Mouse (Mus musculus) CH12.LX (cell line): ENCODE data around the gene Srsf7. TPM values are rescaled to one million over a fixed set of nuclear protein-coding genes. Genes with fewer than 3 reads are reported as not detected.

Source experiments
- DNase-seq: peaks from one replicate; pipeline ENCODE4 v3.0.0-alpha.2; 2013; ENCODE audit errors: extremely low read depth
- H3K27ac ChIP-seq: 2 replicates; pipeline ENCODE4 v1.5.1; 2012; ENCODE audit warnings: low read depth, mild to moderate bottlenecking, control low read depth, moderate library complexity; ENCODE audit not compliant: insufficient read depth
- H3K27me3 ChIP-seq: replicated peaks from 2 replicates; pipeline ENCODE3; 2012; ENCODE audit warnings: inconsistent platforms
- H3K36me3 ChIP-seq, 2 experiments: replicated peaks in 1 of 2; 2 replicates each; pipeline versions ENCODE3 to v1.6.1; 2012; ENCODE audit warnings: inconsistent platforms in 1 of 2, low read length in 1 of 2, mild to moderate bottlenecking in 1 of 2, mixed read lengths in 1 of 2, moderate library complexity in 1 of 2; ENCODE audit not compliant: control insufficient read depth in 1 of 2, insufficient read depth in 1 of 2
- H3K4me1 ChIP-seq, 2 experiments: 2 replicates each; pipeline ENCODE4 v1.6.1; 2012; ENCODE audit warnings: inconsistent platforms in 1 of 2, moderate library complexity in 1 of 2; ENCODE audit not compliant: insufficient read depth in 2 of 2, control insufficient read depth in 1 of 2
- H3K4me2 ChIP-seq: 2 replicates; pipeline ENCODE4 v1.6.1; 2012; ENCODE audit warnings: low read depth, mild to moderate bottlenecking, control low read depth; ENCODE audit not compliant: poor library complexity, insufficient read depth, severe bottlenecking
- H3K4me3 ChIP-seq, 3 experiments: fragments of 150-350 bp in 1 of 3; sonication (generic) in 1 of 3; replicated peaks in 1 of 3; 2 replicates each; pipeline versions ENCODE3 to v1.5.1; 2011 to 2012; ENCODE audit warnings: low read depth in 2 of 3, low read length in 2 of 3, mild to moderate bottlenecking in 2 of 3, moderate library complexity in 2 of 3, control low read depth in 1 of 3, improper control_type of control experiment in 1 of 3, inconsistent platforms in 1 of 3, mixed read lengths in 1 of 3; ENCODE audit not compliant: poor library complexity in 1 of 3
- H3K79me2 ChIP-seq: replicated peaks from 2 replicates; pipeline ENCODE4 v1.6.1; 2012; ENCODE audit warnings: mild to moderate bottlenecking, moderate library complexity; ENCODE audit not compliant: control insufficient read depth, poor library complexity, insufficient read depth, severe bottlenecking; ENCODE audit errors: extremely low read depth
- H3K9ac ChIP-seq: 2 replicates; pipeline ENCODE4 v1.6.1; 2012; ENCODE audit warnings: low read depth, mild to moderate bottlenecking, control low read depth, moderate library complexity; ENCODE audit not compliant: insufficient read depth
- H3K9me3 ChIP-seq: replicated peaks from 2 replicates; pipeline ENCODE3; 2012; ENCODE audit warnings: low read length, inconsistent platforms, mixed read lengths
- BHLHE40 ChIP-seq: IDR thresholded peaks from 2 replicates; pipeline ENCODE4 v1.6.1; 2011; ENCODE audit warnings: mild to moderate bottlenecking, low read depth, low read length, improper control_type of control experiment
- CHD2 ChIP-seq: IDR thresholded peaks from 2 replicates; pipeline ENCODE4 v1.6.1; 2011; ENCODE audit warnings: low read length, improper control_type of control experiment
- EP300 ChIP-seq: IDR thresholded peaks from 2 replicates; pipeline ENCODE4 v1.6.1; 2011; ENCODE audit warnings: low read length, improper control_type of control experiment
- HCFC1 ChIP-seq: IDR thresholded peaks from 2 replicates; pipeline ENCODE4 v1.6.1; 2012; ENCODE audit warnings: low read depth, mild to moderate bottlenecking, inconsistent platforms, low read length, improper control_type of control experiment
- IRF4 ChIP-seq: IDR thresholded peaks from 2 replicates; pipeline ENCODE4 v1.6.1; 2014; ENCODE audit warnings: low read depth, mild to moderate bottlenecking, inconsistent platforms, low read length, improper control_type of control experiment
- JUND ChIP-seq: conservative IDR thresholded peaks from 2 replicates; pipeline ENCODE4 v1.6.1; 2011; ENCODE audit warnings: low read depth, low read length, improper control_type of control experiment
- MAX ChIP-seq: IDR thresholded peaks from 2 replicates; pipeline ENCODE4 v1.6.1; 2011; ENCODE audit warnings: low read length, improper control_type of control experiment
- MXI1 ChIP-seq: IDR thresholded peaks from 2 replicates; pipeline ENCODE4 v1.6.1; 2011; ENCODE audit warnings: mild to moderate bottlenecking, low read depth, low read length, improper control_type of control experiment
- MYC ChIP-seq: IDR thresholded peaks from 2 replicates; pipeline ENCODE4 v1.6.1; 2011; ENCODE audit warnings: low read depth, mild to moderate bottlenecking, improper control_type of control experiment, low read length
- NRF1 ChIP-seq: IDR thresholded peaks from 2 replicates; pipeline ENCODE4 v1.6.1; 2014; ENCODE audit warnings: low read depth, mild to moderate bottlenecking, inconsistent platforms, low read length, improper control_type of control experiment, moderate library complexity
- POLR2A ChIP-seq: IDR thresholded peaks from 2 replicates; pipeline ENCODE4 v1.6.1; 2011; ENCODE audit warnings: low read depth, mild to moderate bottlenecking, improper control_type of control experiment, low read length
- SIN3A ChIP-seq: IDR thresholded peaks from 2 replicates; pipeline ENCODE4 v1.6.1; 2012; ENCODE audit warnings: low read length, improper control_type of control experiment, inconsistent platforms
- SMC3 ChIP-seq: IDR thresholded peaks from 2 replicates; pipeline ENCODE4 v1.6.1; 2011; ENCODE audit warnings: low read depth, low read length, improper control_type of control experiment
- TBP ChIP-seq: conservative IDR thresholded peaks from 2 replicates; pipeline ENCODE4 v1.6.1; 2011; ENCODE audit warnings: low read depth, low read length, improper control_type of control experiment
- UBTF ChIP-seq: IDR thresholded peaks from 2 replicates; pipeline ENCODE4 v1.6.1; 2012; ENCODE audit warnings: low read depth, mild to moderate bottlenecking, inconsistent platforms, low read length, improper control_type of control experiment, moderate library complexity
- ZMIZ1 ChIP-seq: IDR thresholded peaks from 2 replicates; pipeline ENCODE4 v1.6.1; 2012; ENCODE audit warnings: low read depth, mild to moderate bottlenecking, inconsistent platforms, low read length, improper control_type of control experiment
- ZNF384 ChIP-seq: IDR thresholded peaks from 2 replicates; pipeline ENCODE4 v1.6.1; 2012; ENCODE audit warnings: low read depth, low read length, improper control_type of control experiment, inconsistent platforms
- dilution Hi-C: fragments of 300-500 bp; cut with MboI; formaldehyde crosslinking; loops from 2 replicates; pipeline ENCODE4 v1.14.3; 2020; ENCODE audit warnings: low sequenced_read_pairs; ENCODE audit not compliant: extremely low pct_unique_long_range_greater_than_20kb, extremely low pct_ligation_motif_present
- in situ Hi-C: fragments of 300-500 bp; cut with MboI; formaldehyde crosslinking; loops from 3 replicates; pipeline ENCODE4 v1.14.3; 2019; ENCODE audit warnings: low sequenced_read_pairs, low pct_ligation_motif_present, low pct_unique_long_range_greater_than_20kb, mixed read lengths
- polyA plus RNA-seq: library from polyadenylated mRNA; unstranded; fragments of >175 nt; gene quantifications from 2 replicates; pipeline ENCODE4 v1.2.1, GENCODE M21; 2012; ENCODE audit warnings: low read depth; ENCODE audit not compliant: insufficient read length
- total RNA-seq, 2 experiments: library from RNA; depleted of rRNA; stranded (reverse); fragments of 300-350 nt in 1 of 2; fragments of >200 nt in 1 of 2; gene quantifications; 2 replicates each; pipeline ENCODE4 v1.2.3; 2012 to 2014

Srsf7 gene
- total and polyA plus RNA-seq, 3 experiments = 268 to 442 (median 383) TPM

DNA sequence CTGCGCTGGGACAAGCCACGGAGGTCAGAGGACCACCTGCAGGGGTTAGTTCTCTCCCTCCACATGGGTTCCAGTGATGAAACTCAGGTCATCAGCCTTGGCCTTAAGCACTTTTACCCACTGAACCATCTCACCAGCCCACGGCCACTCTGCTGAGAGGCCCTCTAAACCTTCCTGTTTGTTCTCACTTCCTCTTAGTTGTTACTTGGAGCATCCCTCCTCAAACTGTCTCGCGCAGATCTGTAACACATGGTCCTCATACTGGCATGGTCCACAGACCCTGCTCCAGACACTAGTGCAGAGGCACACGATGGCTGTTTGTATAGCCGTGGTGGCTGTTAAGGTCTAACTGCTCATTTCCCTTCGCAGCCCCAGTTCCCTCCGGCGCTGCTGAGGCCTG lies 23.5 kb downstream of the Srsf7 start:
- Histone ChIP-seq H3K4me1 (peaks cover 10 to 23% of the 10 kb centered on the region in 2 experiments), H3K36me3 (no peaks in the 10 kb centered on the region), H3K27ac (no peak overlapping the region), H3K27me3 (no peaks in the 10 kb centered on the region), H3K79me2 (no peaks in the 10 kb centered on the region), H3K4me3 (no peak overlapping the region), H3K9me3 (peaks cover 7% of the 10 kb centered on the region), H3K9ac (no peak overlapping the region), H3K4me2 (no peak overlapping the region)
- in situ Hi-C loops = loop anchor here (10.0 to 25.0 kb wide), 3 partner anchors 139 to 471 kb away; partner anchors contain the start of genes Atl2 and Cyp1b1
- no peak for DNase-seq
- dilution Hi-C loops = no loop called here
- TF ChIP-seq MXI1 = 0 out of 2 replicates have a peak, but pooled peaks have one; percentile 33
- 0 out of 2 replicates have a peak, but pooled peaks have one; percentile 12 for TF ChIP-seq BHLHE40
- no peak for TF ChIP-seq TBP
- no peak for TF ChIP-seq POLR2A
- TF ChIP-seq EP300 = peak; percentile 21; the same call in 1 of the 2 replicates
- peak; percentile 13; the same call in 1 of the 2 replicates for TF ChIP-seq MAX
- peak; percentile 75 for TF ChIP-seq IRF4
- TF ChIP-seq JUND = no peak
- 0 out of 2 replicates have a peak, but pooled peaks have one; percentile 49 for TF ChIP-seq MYC
- no peak for TF ChIP-seq SMC3
- TF ChIP-seq, all 38 proteins: peak for 6

DNA sequence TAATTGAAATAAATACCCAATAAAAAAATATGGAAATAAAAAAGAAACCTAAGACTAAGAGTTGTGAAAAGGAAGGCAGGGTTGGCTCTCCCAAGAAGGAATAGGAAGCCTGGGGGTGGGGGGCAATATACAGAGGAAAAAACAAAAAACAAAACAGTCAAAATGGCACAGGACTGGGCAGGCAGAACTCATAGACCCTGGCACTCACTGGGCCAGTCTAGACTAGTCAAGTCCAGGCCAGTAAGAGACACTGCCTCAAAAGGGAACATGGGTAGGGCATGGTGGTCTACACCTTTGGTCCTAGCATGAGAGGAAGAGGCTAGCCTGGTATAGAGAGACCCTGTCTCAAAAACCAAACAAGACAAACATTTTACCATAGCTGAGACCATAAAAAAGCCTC lies 26.6 kb downstream of the Srsf7 start:
- Histone ChIP-seq H3K4me2 (no peak overlapping the region), H3K79me2 (no peaks in the 10 kb centered on the region), H3K27me3 (no peaks in the 10 kb centered on the region), H3K36me3 (no peaks in the 10 kb centered on the region), H3K27ac (no peak overlapping the region), H3K9ac (no peak overlapping the region), H3K4me3 (no peak overlapping the region), H3K9me3 (no peaks in the 10 kb centered on the region), H3K4me1 (peaks cover 10 to 35% of the 10 kb centered on the region in 2 experiments)
- no peak for DNase-seq
- TF ChIP-seq JUND (no peak), UBTF (no peak), CHD2 (no peak), HCFC1 (no peak), NRF1 (no peak), SIN3A (no peak), ZMIZ1 (no peak), ZNF384 (no peak)
- dilution Hi-C loops (no loop called here), in situ Hi-C loops (loop anchor here (10.0 to 25.0 kb wide), 3 partner anchors 136 to 468 kb away; partner anchors contain the start of genes Atl2 and Cyp1b1)
